Mouse (Mus musculus) hindbrain, embryonic 12.5 days (tissue): Measurements from ENCODE around the gene Cd5. TPM values are rescaled to one million over a fixed set of nuclear protein-coding genes. Genes with fewer than 3 reads are reported as not detected.

Experiments
- ATAC-seq: fragments of 200-750 bp; cut with Nextera tagmentation; 2 replicates; pipeline ENCODE4 v1.8.0; 2017; ENCODE audit warnings: moderate TSS enrichment; ENCODE audit not compliant: low FRiP score
- H3K27ac ChIP-seq: fragments of 300-500 bp; sonication (generic); 2 replicates; pipeline ENCODE4 v1.5.1; 2016; ENCODE audit warnings: mild to moderate bottlenecking
- H3K27me3 ChIP-seq: fragments of 300-500 bp; sonication (generic); 2 replicates; pipeline ENCODE4 v1.6.1; 2016; ENCODE audit warnings: mild to moderate bottlenecking
- H3K36me3 ChIP-seq: fragments of 300-500 bp; sonication (generic); 2 replicates; pipeline ENCODE4 v1.6.1; 2016; ENCODE audit warnings: mild to moderate bottlenecking
- H3K4me1 ChIP-seq: fragments of 300-500 bp; sonication (generic); 2 replicates; pipeline ENCODE4 v1.6.1; 2016
- H3K4me2 ChIP-seq: fragments of 300-500 bp; sonication (generic); replicated peaks from 2 replicates; pipeline ENCODE4 v1.6.1; 2016; ENCODE audit warnings: mild to moderate bottlenecking
- H3K4me3 ChIP-seq: fragments of 300-500 bp; sonication (generic); 2 replicates; pipeline ENCODE4 v1.5.1; 2016; ENCODE audit warnings: mild to moderate bottlenecking
- H3K9ac ChIP-seq: fragments of 300-500 bp; sonication (generic); 2 replicates; pipeline ENCODE4 v1.6.1; 2016; ENCODE audit warnings: mild to moderate bottlenecking, moderate library complexity
- H3K9me3 ChIP-seq: fragments of 300-500 bp; sonication (generic); replicated peaks from 2 replicates; pipeline ENCODE4 v1.6.1; 2016; ENCODE audit warnings: mild to moderate bottlenecking
- WGBS: fragments of 180-500 bp; shearing (Covaris S2); methylation state at CpG from one replicate; pipeline ENCODE4 v1.1.7; 2016; 5-methylcytosine and 5-hydroxymethylcytosine counted together
- polyA plus RNA-seq: library from polyadenylated mRNA; unstranded; fragments of >200 nt; fragmentation: Nextera tagmentation; extraction: Ambion mirVana; gene quantifications from 2 replicates; pipeline ENCODE4 v1.2.1, GENCODE M21; 2016

The Cd5 gene
- polyA plus RNA-seq, 1 experiment from 2014 or later: 0.17 TPM

GRCm38 (mm10) chr19:10769429-10770195 is 30.8 kb upstream of the Cd5 start:
- WGBS: 64% methylated on average over 12 of the region's 12 CpGs
- no peak for ATAC-seq
- Histone ChIP-seq H3K27ac (peak overlapping the region; percentile 69), H3K27me3 (no peaks in the 10 kb centered on the region), H3K9ac (no peak overlapping the region), H3K4me2 (no peak overlapping the region), H3K4me1 (peaks cover 15% of the 10 kb centered on the region), H3K4me3 (no peak overlapping the region), H3K9me3 (no peaks in the 10 kb centered on the region), H3K36me3 (no peaks in the 10 kb centered on the region)

- peak overlapping the region; percentile 69 for H3K27ac ChIP-seq
- peaks cover 15% of the 10 kb centered on the region for H3K4me1 ChIP-seq
- no peaks in the 10 kb centered on the region for H3K27me3 ChIP-seq
- no peaks in the 10 kb centered on the region for H3K9me3 ChIP-seq
- H3K9ac ChIP-seq: no peak overlapping the region
- no peak overlapping the region for H3K4me3 ChIP-seq
- H3K36me3 ChIP-seq: no peaks in the 10 kb centered on the region
- H3K4me2 ChIP-seq: no peak overlapping the region
- peak; percentile 39; the same call in 1 of the 2 replicates for ATAC-seq
- 62% methylated on average over 6 of the region's 6 CpGs for WGBS
These were observed 30.1 kb upstream of the Cd5 start for GRCm38 (mm10) chr19:10768694-10769428.

GRCm38 (mm10) chr19:10767631-10768030 is 28.8 kb upstream of the Cd5 start:
- Histone ChIP-seq H3K27me3 (no peaks in the 10 kb centered on the region), H3K36me3 (no peaks in the 10 kb centered on the region), H3K27ac (no peak overlapping the region), H3K4me1 (peaks cover 15% of the 10 kb centered on the region), H3K4me3 (no peak overlapping the region), H3K9ac (no peak overlapping the region), H3K4me2 (no peak overlapping the region), H3K9me3 (no peaks in the 10 kb centered on the region)
- 79% methylated on average over 10 of the region's 10 CpGs for WGBS
- ATAC-seq: no peak

- 85% methylated on average over 21 of the region's 21 CpGs for WGBS
- Histone ChIP-seq H3K4me2 (no peak overlapping the region), H3K27ac (no peak overlapping the region), H3K27me3 (no peaks in the 10 kb centered on the region), H3K4me1 (peaks cover 9% of the 10 kb centered on the region), H3K36me3 (no peaks in the 10 kb centered on the region), H3K4me3 (no peak overlapping the region), H3K9me3 (no peaks in the 10 kb centered on the region), H3K9ac (no peak overlapping the region)
- ATAC-seq: no peak
These were observed 24.7 kb upstream of the Cd5 start for GRCm38 (mm10) chr19:10763381-10764031.

- Histone ChIP-seq H3K4me2 (no peak overlapping the region), H3K27ac (no peak overlapping the region), H3K27me3 (no peaks in the 10 kb centered on the region), H3K4me3 (no peak overlapping the region), H3K9ac (no peak overlapping the region), H3K36me3 (no peaks in the 10 kb centered on the region), H3K4me1 (peaks cover 11% of the 10 kb centered on the region), H3K9me3 (no peaks in the 10 kb centered on the region)
- 84% methylated on average over 6 of the region's 6 CpGs for WGBS
- no peak for ATAC-seq
These were observed 23.7 kb upstream of the Cd5 start for GRCm38 (mm10) chr19:10762468-10762867.

- WGBS: 89% methylated on average over 8 of the region's 8 CpGs
- H3K9me3 ChIP-seq: no peaks in the 10 kb centered on the region
- no peak for ATAC-seq
These were observed 23.1 kb upstream of the Cd5 start for GRCm38 (mm10) chr19:10761794-10762415.

GRCm38 (mm10) chr19:10759983-10760831 is 21.4 kb upstream of the Cd5 start:
- Histone ChIP-seq H3K27me3 (no peaks in the 10 kb centered on the region), H3K4me1 (peaks cover 11% of the 10 kb centered on the region), H3K9ac (no peak overlapping the region), H3K9me3 (no peaks in the 10 kb centered on the region), H3K4me2 (no peak overlapping the region), H3K27ac (no peak overlapping the region), H3K36me3 (no peaks in the 10 kb centered on the region), H3K4me3 (no peak overlapping the region)
- WGBS: 89% methylated on average over 9 of the region's 9 CpGs
- no peak for ATAC-seq

More at GRCm38 (mm10) chr19:10761794-10762415, 23.1 kb upstream of the Cd5 start:
- H3K4me3 ChIP-seq: no peak overlapping the region
- no peaks in the 10 kb centered on the region for H3K27me3 ChIP-seq
- H3K27ac ChIP-seq: no peak overlapping the region
- H3K4me1 ChIP-seq: peaks cover 11% of the 10 kb centered on the region
- H3K9ac ChIP-seq: no peak overlapping the region
- no peaks in the 10 kb centered on the region for H3K36me3 ChIP-seq
- H3K4me2 ChIP-seq: no peak overlapping the region

- H3K27me3 ChIP-seq: no peaks in the 10 kb centered on the region
- H3K36me3 ChIP-seq: no peaks in the 10 kb centered on the region
- no peak overlapping the region for H3K4me2 ChIP-seq
- H3K9me3 ChIP-seq: no peaks in the 10 kb centered on the region
- H3K4me1 ChIP-seq: peaks cover 11% of the 10 kb centered on the region
- no peak overlapping the region for H3K27ac ChIP-seq
- ATAC-seq: no peak
- H3K4me3 ChIP-seq: no peak overlapping the region
- no peak overlapping the region for H3K9ac ChIP-seq
These were observed 20.7 kb upstream of the Cd5 start for GRCm38 (mm10) chr19:10759525-10759924.

GRCm38 (mm10) chr19:10758708-10759107 is 19.9 kb upstream of the Cd5 start:
- Histone ChIP-seq H3K27me3 (no peaks in the 10 kb centered on the region), H3K4me2 (no peak overlapping the region), H3K9me3 (no peaks in the 10 kb centered on the region), H3K36me3 (no peaks in the 10 kb centered on the region), H3K4me3 (no peak overlapping the region), H3K9ac (no peak overlapping the region), H3K27ac (no peak overlapping the region), H3K4me1 (peaks cover 11% of the 10 kb centered on the region)
- whole genome bisulfite sequencing: 45% methylated on average over 6 of the region's 6 CpGs
- no peak for ATAC-seq

- H3K36me3 ChIP-seq: no peaks in the 10 kb centered on the region
- H3K4me1 ChIP-seq: peaks cover 11% of the 10 kb centered on the region
- 94% methylated on average over 2 of the region's 2 CpGs for WGBS
- no peak overlapping the region for H3K9ac ChIP-seq
- no peak overlapping the region for H3K27ac ChIP-seq
- H3K4me2 ChIP-seq: no peak overlapping the region
- no peaks in the 10 kb centered on the region for H3K9me3 ChIP-seq
- no peaks in the 10 kb centered on the region for H3K27me3 ChIP-seq
- H3K4me3 ChIP-seq: no peak overlapping the region
- no peak for ATAC-seq
These were observed 18.7 kb upstream of the Cd5 start for GRCm38 (mm10) chr19:10757526-10757925.

GRCm38 (mm10) chr19:10757125-10757524 is 18.3 kb upstream of the Cd5 start:
- Histone ChIP-seq H3K9me3 (no peaks in the 10 kb centered on the region), H3K9ac (no peak overlapping the region), H3K4me3 (no peak overlapping the region), H3K27me3 (no peaks in the 10 kb centered on the region), H3K4me1 (peaks cover 11% of the 10 kb centered on the region), H3K4me2 (no peak overlapping the region), H3K27ac (no peak overlapping the region), H3K36me3 (no peaks in the 10 kb centered on the region)
- ATAC-seq: no peak
